Mouse (Mus musculus) limb, embryonic 15.5 days (tissue): ENCODE results near the gene Ppp1r15b. TPM values are rescaled to one million over a fixed set of nuclear protein-coding genes. Genes with fewer than 3 reads are reported as not detected.

Experiments used
- ATAC-seq: fragments of 200-750 bp; cut with Nextera tagmentation; 2 replicates; pipeline ENCODE4 v1.8.0; 2017; ENCODE audit warnings: low read depth, moderate TSS enrichment; ENCODE audit not compliant: insufficient number of reproducible peaks, low FRiP score, low TSS enrichment
- H3K27ac ChIP-seq: fragments of 300-500 bp; sonication (generic); 2 replicates; pipeline ENCODE4 v1.5.1; 2015; ENCODE audit warnings: moderate library complexity, mild to moderate bottlenecking, inconsistent platforms
- H3K27me3 ChIP-seq: fragments of 300-500 bp; sonication (generic); 2 replicates; pipeline ENCODE4 v1.6.1; 2015; ENCODE audit warnings: inconsistent platforms
- H3K36me3 ChIP-seq: fragments of 300-500 bp; sonication (generic); 2 replicates; pipeline ENCODE4 v1.6.1; 2015; ENCODE audit warnings: inconsistent platforms
- H3K4me1 ChIP-seq: fragments of 300-500 bp; sonication (generic); 2 replicates; pipeline ENCODE4 v1.6.1; 2015; ENCODE audit warnings: inconsistent platforms
- H3K4me2 ChIP-seq: fragments of 300-500 bp; sonication (generic); 2 replicates; pipeline ENCODE4 v1.6.1; 2015; ENCODE audit warnings: mild to moderate bottlenecking, inconsistent platforms
- H3K4me3 ChIP-seq: fragments of 300-500 bp; sonication (generic); 2 replicates; pipeline ENCODE4 v1.5.1; 2015; ENCODE audit warnings: mild to moderate bottlenecking, inconsistent platforms
- H3K9ac ChIP-seq: fragments of 300-500 bp; sonication (generic); 2 replicates; pipeline ENCODE4 v1.6.1; 2015; ENCODE audit warnings: inconsistent platforms
- H3K9me3 ChIP-seq: fragments of 300-500 bp; sonication (generic); 2 replicates; pipeline ENCODE4 v1.6.1; 2016; ENCODE audit warnings: inconsistent platforms
- WGBS: fragments of 180-500 bp; shearing (Covaris S2); methylation state at CpG from one replicate; pipeline ENCODE4 v1.1.7; 2015; 5-methylcytosine and 5-hydroxymethylcytosine counted together
- polyA plus RNA-seq: library from polyadenylated mRNA; unstranded; fragments of >200 nt; fragmentation: Nextera tagmentation; extraction: Ambion mirVana; gene quantifications from 2 replicates; pipeline ENCODE4 v1.2.1, GENCODE M21; 2015

Gene Ppp1r15b
- polyA plus RNA-seq, 1 experiment from 2014 or later = 34.5 TPM

GRCm38 (mm10) chr1:133093719-133094118 lies 37.2 kb upstream of the Ppp1r15b start:
- Histone ChIP-seq H3K9ac (no peak overlapping the region), H3K9me3 (no peaks in the 10 kb centered on the region), H3K27me3 (no peaks in the 10 kb centered on the region), H3K27ac (no peak overlapping the region), H3K4me2 (no peak overlapping the region), H3K36me3 (peaks cover 44% of the 10 kb centered on the region), H3K4me1 (no peaks in the 10 kb centered on the region), H3K4me3 (no peak overlapping the region)
- ATAC-seq = no peak
- 89% methylated on average over 7 of the region's 7 CpGs for WGBS

DNA sequence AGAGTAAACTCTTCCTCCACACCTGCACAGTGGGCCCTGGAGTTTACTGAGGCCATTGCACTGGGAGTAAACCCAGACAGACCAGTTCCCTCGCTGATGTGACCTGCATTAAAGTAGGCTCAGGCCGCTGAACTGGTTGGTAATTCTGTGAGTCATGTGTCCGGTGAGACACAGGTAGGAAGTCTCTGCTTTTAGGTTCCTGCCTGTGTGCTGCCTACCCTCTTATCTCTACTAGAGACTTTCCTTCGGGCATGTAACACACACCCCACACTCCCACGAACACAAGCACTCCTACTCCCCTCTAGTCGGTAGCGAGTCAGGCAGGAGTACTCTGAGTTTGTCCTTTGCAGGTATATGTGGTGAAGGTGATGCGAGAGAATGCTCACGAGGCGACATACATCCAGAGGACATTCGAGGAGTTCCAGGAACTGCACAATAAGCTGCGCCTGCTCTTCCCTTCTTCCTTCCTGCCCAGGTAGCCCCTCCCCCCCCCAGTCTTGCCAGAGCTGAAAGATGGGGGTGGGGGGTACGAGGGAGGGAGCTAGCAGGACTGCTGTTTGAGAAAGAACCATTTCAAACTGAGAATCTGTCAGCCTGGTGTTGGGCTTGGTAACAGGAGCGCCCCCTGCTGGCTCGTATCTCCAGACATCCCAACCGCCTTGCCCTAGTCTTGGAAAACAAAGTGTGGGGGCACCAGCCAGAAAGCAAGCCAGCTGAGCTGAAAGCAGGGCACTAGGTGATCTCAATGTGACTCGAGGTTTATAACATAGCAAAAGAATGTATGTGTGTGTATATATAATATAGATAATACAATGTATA lies 29.8 kb upstream of the Ppp1r15b start:
- Histone ChIP-seq H3K4me2 (no peak overlapping the region), H3K36me3 (peaks cover 54% of the 10 kb centered on the region), H3K4me3 (no peak overlapping the region), H3K4me1 (0 out of 2 replicates have a peak, but pooled peaks cover 4% of the 10 kb centered on the region), H3K9ac (no peak overlapping the region), H3K9me3 (no peaks in the 10 kb centered on the region), H3K27me3 (no peaks in the 10 kb centered on the region), H3K27ac (no peak overlapping the region)
- no peak for ATAC-seq
- 37% methylated on average over 17 of the region's 17 CpGs for WGBS

- no peak overlapping the region for H3K4me2 ChIP-seq
- ATAC-seq = no peak
- H3K27ac ChIP-seq = no peak overlapping the region
- no peaks in the 10 kb centered on the region for H3K27me3 ChIP-seq
- 0 out of 2 replicates have a peak, but pooled peaks cover 4% of the 10 kb centered on the region for H3K4me1 ChIP-seq
- H3K36me3 ChIP-seq = peaks cover 55% of the 10 kb centered on the region
- no peak overlapping the region for H3K4me3 ChIP-seq
- 81% methylated on average over 5 of the region's 5 CpGs for WGBS
- no peaks in the 10 kb centered on the region for H3K9me3 ChIP-seq
- no peak overlapping the region for H3K9ac ChIP-seq
Observed at GRCm38 (mm10) chr1:133102108-133102507, 28.8 kb upstream of the Ppp1r15b start.

- H3K27me3 ChIP-seq = no peaks in the 10 kb centered on the region
- 87% methylated on average over 7 of the region's 7 CpGs for WGBS
- H3K4me3 ChIP-seq = no peak overlapping the region
- H3K36me3 ChIP-seq = peaks cover 53% of the 10 kb centered on the region
- no peak for ATAC-seq
- no peak overlapping the region for H3K4me2 ChIP-seq
- H3K4me1 ChIP-seq = 0 out of 2 replicates have a peak, but pooled peaks cover 4% of the 10 kb centered on the region
- no peak overlapping the region for H3K27ac ChIP-seq
- H3K9ac ChIP-seq = no peak overlapping the region
- H3K9me3 ChIP-seq = no peaks in the 10 kb centered on the region
Observed at GRCm38 (mm10) chr1:133103315-133103714, 27.6 kb upstream of the Ppp1r15b start.

DNA sequence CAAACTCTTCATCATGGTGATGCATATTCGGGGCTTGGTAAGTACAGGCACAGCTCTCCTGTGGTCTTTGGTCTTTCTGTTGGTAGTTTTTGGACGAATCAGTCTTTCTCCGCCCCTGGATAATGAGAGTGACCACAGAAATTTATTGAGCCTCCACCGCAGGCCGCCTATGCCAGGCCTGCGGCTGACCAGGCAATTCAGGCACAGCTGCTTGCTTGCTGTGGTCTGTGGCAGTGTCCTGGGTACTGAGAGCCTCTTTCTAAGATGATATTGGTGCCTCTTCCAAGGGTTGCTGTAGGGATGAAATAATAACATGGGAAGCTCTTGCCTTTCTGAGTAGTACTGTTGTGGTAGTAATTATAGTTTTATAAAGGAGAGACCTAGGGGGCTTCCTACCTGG lies 27.1 kb upstream of the Ppp1r15b start:
- 84% methylated on average over 6 of the region's 6 CpGs for WGBS
- H3K4me3 ChIP-seq = no peak overlapping the region
- no peak for ATAC-seq
- H3K9ac ChIP-seq = no peak overlapping the region
- H3K4me2 ChIP-seq = no peak overlapping the region
- 0 out of 2 replicates have a peak, but pooled peaks cover 4% of the 10 kb centered on the region for H3K4me1 ChIP-seq
- H3K27ac ChIP-seq = no peak overlapping the region
- H3K27me3 ChIP-seq = no peaks in the 10 kb centered on the region
- peaks cover 48% of the 10 kb centered on the region for H3K36me3 ChIP-seq
- no peaks in the 10 kb centered on the region for H3K9me3 ChIP-seq

DNA sequence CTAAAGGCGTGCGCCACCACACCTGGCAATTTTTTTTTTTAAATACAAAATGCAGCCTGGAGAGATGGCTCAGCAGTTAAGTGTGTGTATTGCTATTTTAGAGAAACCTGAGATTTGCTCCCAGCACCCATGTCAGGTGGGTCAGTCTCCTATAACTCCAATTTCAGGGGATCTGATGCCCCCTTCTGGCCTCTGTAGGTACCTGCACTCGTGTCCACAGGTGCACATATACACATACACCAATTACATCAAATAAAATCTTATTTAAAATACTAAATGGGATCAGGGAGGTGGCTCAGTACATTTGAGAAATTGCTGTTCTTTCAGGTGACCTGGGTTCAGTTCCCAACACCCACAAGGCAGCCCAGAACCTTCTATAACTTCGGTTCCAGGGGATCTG lies 14.8 kb upstream of the Ppp1r15b start:
- 85% methylated on average over 4 of the region's 4 CpGs for WGBS
- no peak overlapping the region for H3K4me2 ChIP-seq
- no peak overlapping the region for H3K27ac ChIP-seq
- no peak overlapping the region for H3K4me3 ChIP-seq
- peaks cover 11% of the 10 kb centered on the region for H3K4me1 ChIP-seq
- H3K27me3 ChIP-seq = no peaks in the 10 kb centered on the region
- no peaks in the 10 kb centered on the region for H3K9me3 ChIP-seq
- ATAC-seq = no peak
- no peak overlapping the region for H3K9ac ChIP-seq
- no peaks in the 10 kb centered on the region for H3K36me3 ChIP-seq

- 92% methylated on average over 5 of the region's 5 CpGs for whole genome bisulfite sequencing
- no peak for ATAC-seq
- peaks cover 11% of the 10 kb centered on the region for H3K4me1 ChIP-seq
- no peaks in the 10 kb centered on the region for H3K9me3 ChIP-seq
- no peak overlapping the region for H3K27ac ChIP-seq
- H3K27me3 ChIP-seq = no peaks in the 10 kb centered on the region
- no peaks in the 10 kb centered on the region for H3K36me3 ChIP-seq
- no peak overlapping the region for H3K4me3 ChIP-seq
- H3K9ac ChIP-seq = no peak overlapping the region
- H3K4me2 ChIP-seq = no peak overlapping the region
Observed at GRCm38 (mm10) chr1:133118127-133118526, 12.8 kb upstream of the Ppp1r15b start.

DNA sequence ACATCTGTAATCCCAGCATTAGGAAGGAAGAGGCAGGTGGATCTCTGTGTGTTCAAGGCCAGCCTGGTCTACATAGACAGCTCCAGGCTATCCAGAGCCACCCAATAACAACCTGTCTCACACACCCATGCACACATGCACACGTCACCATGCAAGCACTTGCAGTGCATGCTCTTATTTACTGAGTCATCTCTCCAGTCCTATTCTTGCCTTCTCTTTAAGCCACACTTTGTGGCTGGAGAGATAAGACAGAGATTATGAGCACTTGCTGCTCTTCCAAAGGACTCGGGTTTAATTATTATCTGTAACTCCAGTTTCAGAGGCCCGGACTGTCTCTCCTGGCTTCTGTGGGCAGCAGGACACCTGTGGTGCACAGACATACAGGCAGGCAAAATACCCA lies 12.1 kb upstream of the Ppp1r15b start:
- Histone ChIP-seq H3K27me3 (no peaks in the 10 kb centered on the region), H3K9ac (no peak overlapping the region), H3K4me1 (peaks cover 11% of the 10 kb centered on the region), H3K9me3 (no peaks in the 10 kb centered on the region), H3K4me3 (no peak overlapping the region), H3K27ac (no peak overlapping the region), H3K4me2 (no peak overlapping the region), H3K36me3 (no peaks in the 10 kb centered on the region)
- WGBS = 80% methylated on average over 3 of the region's 3 CpGs
- no peak for ATAC-seq

GRCm38 (mm10) chr1:133119931-133120712 lies 10.8 kb upstream of the Ppp1r15b start:
- Histone ChIP-seq H3K4me3 (no peak overlapping the region), H3K27ac (no peak overlapping the region), H3K4me2 (no peak overlapping the region), H3K9ac (no peak overlapping the region), H3K27me3 (no peaks in the 10 kb centered on the region), H3K9me3 (no peaks in the 10 kb centered on the region), H3K4me1 (peaks cover 11% of the 10 kb centered on the region), H3K36me3 (no peaks in the 10 kb centered on the region)
- 37% methylated on average over 7 of the region's 7 CpGs for WGBS
- ATAC-seq = no peak

- Histone ChIP-seq H3K9ac (no peak overlapping the region), H3K4me3 (no peak overlapping the region), H3K27ac (no peak overlapping the region), H3K27me3 (no peaks in the 10 kb centered on the region), H3K36me3 (no peaks in the 10 kb centered on the region), H3K4me1 (peaks cover 11% of the 10 kb centered on the region), H3K4me2 (no peak overlapping the region), H3K9me3 (no peaks in the 10 kb centered on the region)
- WGBS = 64% methylated on average over 6 of the region's 6 CpGs
- no peak for ATAC-seq
Observed at GRCm38 (mm10) chr1:133121246-133121645, 9.7 kb upstream of the Ppp1r15b start.

DNA sequence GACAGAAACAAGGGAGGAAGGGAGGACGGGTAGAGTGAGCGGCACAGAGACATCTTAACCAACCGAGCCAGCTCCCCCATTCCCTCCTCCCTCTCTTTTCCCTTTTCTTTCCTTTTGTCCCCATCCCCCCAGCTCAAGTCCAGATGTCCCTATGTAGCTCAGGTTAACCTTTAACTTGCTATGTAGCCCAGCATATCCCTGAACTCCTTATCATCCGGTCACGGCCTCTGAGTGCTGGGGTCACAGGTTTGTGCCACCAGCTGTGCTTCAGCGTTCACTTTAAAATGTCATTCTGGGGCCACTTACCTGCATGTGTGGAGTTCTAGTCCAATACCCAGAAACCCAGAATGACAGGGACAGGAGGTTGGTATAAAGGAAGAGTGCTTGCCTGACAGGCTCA lies 6.8 kb upstream of the Ppp1r15b start:
- Histone ChIP-seq H3K27me3 (no peaks in the 10 kb centered on the region), H3K4me3 (no peak overlapping the region), H3K27ac (no peak overlapping the region), H3K36me3 (no peaks in the 10 kb centered on the region), H3K9ac (no peak overlapping the region), H3K4me1 (peaks cover 11% of the 10 kb centered on the region), H3K4me2 (no peak overlapping the region), H3K9me3 (no peaks in the 10 kb centered on the region)
- WGBS = 86% methylated on average over 6 of the region's 6 CpGs
- no peak for ATAC-seq
